Mouse (Mus musculus) gonadal fat pad, adult 2 months (tissue): ENCODE measurements around the gene Ces2g. TPM values are rescaled to one million over a fixed set of nuclear protein-coding genes. Genes with fewer than 3 reads are reported as not detected.

Source experiments
- DNase-seq: peaks from one replicate; pipeline ENCODE4 v3.0.0-alpha.2; 2012; ENCODE audit warnings: low read depth
- polyA plus RNA-seq: library from polyadenylated mRNA; depleted of rRNA; stranded (reverse); fragments of >200 nt; gene quantifications from 2 replicates; pipeline ENCODE4 v1.2.3, GENCODE M21; 2012; rRNA removed

Gene Ces2g
- polyA plus RNA-seq, result 4.6 and 4.7 TPM in 2 replicates

DNA sequence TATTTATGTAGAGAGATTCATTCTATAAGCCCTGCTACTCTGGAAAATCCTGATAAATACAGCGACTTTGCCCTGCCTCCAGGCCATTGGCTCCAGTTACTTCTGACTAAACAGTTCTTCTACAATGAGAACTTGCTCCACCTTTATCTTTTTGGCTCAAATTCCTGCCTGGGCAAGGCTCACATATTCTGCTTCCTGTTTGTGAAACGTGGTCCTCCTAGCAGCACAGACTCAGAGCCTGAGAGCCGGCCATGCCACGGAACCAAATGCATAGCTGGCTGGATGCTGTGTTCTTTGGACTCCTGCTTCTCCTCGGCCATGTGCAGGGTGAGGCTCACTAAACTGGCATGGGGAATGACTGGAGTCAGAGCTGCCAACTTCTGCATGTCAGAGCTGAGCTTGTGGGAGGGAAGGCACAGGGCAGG is at the start of gene Ces2g:
Gene Ces2g, plus strand, starts transcription at position 182 of the 425 bp plus-strand sequence.
- peak; percentile 20 for DNase-seq

DNA sequence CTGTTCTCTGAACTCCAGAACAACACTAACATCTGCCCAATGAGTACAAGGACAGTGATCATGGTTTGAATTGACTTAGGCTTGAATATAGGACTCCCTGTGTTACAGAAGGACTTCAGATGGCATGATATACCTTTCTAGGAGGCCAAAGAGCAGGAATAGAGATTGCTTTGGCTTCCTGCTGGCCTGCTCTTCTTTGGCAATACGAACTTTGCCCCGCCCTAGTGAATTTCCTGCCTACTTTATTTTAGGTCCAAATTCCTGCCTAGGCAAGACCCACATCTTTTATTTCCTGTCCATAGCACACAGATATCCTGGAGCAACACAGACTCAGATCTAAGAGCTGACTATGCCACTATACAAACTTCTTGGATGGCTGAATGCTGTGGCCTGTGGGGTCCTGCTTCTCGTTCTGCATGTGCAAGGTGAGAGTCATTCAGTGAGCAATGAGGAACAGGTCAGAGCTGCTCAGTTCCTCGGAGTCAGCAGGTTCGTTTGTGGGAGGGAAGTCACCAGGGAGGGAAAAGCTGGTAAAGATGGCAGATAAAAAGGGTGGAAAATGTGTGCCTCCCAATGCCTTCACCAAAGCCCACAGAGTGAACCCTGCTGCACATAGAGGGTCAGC is 35.4 kb upstream of the Ces2g start, which contains the start of gene Ces2e:
Gene Ces2e, plus strand, starts transcription at position 289 of the 625 bp plus-strand sequence.
- DNase-seq, result no peak

DNA sequence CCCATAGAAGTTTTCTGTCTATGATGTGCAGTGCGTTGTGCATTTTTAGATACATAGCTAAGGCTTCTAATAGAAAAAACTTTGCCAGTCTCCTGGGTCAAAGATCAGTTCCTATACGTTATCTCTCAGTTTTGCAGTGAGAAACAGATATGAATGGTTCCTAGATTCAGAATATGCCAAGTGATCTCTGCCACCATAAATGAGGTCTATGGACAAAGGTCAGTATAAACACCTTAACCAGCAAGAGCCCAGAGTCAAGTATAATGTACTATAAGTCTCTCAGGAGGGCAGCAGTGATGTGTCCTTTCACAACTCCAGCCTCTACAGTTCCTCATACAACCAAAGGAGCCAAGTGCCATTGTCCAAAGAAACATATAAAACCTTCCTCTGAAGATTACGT is 34.2 kb upstream of the Ces2g start:
- DNase-seq, result no peak

DNA sequence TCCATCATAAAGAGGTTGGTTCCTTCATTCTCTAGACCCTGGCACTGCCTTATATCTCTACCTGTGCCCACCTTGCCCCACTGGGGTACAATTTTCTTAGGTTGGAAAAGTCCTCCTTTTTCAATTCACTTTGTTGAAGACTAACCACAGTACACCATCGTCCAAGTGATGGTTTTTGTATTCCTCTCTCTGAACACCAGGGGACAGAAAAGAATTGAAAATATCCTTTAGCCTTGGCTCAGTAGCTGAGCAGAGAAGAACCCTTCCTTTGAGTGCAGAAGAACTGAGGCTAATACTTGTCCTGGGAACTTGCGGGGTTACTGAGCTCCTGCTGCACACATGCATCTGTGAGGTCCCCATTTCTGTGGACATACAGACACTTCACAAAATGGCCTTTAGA is 16.9 kb upstream of the Ces2g start:
- no peak for DNase-seq

DNA sequence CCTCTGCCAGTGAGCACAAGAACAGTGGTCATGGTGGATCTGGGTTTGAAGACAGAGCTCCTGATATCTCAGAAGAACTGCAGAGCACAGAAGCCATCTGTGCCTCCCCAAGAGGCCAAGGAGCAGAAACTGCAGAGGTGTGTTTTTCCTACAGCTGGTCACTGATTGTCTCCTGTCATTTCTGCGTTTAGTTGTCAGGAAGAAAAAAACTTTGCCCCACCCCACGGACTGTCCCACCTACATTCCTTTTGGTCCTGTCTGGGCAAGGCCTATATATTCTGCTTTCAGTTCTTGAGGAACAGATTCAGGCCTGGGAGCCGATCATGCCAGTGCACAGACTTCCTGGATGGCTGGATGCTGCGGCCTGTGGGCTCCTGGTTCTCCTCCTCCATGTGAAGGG is 14.5 kb upstream of the Ces2g start, which contains the start of gene Ces2f:
Gene Ces2f, plus strand, starts transcription at position 301 of the 400 bp plus-strand sequence.
- no peak for DNase-seq

DNA sequence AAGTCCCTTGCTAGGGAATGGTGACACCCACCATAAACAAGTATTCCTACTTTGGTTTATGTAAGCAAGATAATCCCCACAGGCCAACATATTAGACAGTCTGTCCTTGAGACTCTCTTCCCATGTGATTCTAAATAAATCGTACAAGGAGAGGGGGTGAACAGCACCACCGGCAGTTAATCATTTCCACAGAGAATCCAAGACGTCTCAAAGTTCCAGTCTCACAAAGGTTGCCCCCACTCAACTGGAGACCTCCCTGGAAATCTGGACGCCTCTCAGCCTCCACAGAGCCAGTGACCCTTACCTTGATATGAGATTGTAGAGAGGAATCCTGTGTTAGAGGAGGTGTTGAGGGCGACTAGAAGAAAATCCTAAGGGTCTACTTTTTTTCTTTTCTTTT is 12.5 kb upstream of the Ces2g start:
- DNase-seq, result no peak

DNA sequence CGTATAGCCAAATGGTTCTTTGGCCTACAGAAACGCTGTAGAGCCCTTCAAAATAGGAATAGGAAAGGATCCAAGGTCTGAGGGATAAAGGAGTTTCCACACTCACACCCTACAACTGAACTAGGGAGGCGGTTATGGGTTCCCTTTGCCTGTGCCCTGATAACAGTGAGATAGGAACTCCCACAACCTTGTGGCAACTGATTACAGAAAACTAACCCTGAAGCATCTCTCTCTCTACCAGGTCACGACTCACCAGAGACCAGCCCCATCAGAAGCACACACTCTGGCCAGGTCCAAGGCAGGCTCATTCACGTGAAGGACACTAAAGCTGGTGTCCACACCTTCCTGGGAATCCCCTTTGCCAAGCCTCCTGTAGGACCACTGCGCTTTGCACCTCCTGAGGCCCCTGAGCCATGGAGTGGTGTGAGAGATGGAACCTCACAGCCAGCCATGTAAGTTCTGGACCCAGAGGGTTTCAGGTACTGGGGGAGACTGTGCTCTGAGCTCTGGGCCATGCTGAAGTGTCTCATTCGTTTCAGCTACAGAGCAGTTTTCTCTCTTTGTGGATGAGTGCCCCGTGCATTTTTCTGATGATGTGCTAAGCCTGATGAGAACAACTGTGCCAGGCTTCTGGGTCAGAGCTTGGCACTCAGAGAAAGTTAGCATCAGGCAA is 847 bp downstream of the Ces2g start:
- no peak for DNase-seq

DNA sequence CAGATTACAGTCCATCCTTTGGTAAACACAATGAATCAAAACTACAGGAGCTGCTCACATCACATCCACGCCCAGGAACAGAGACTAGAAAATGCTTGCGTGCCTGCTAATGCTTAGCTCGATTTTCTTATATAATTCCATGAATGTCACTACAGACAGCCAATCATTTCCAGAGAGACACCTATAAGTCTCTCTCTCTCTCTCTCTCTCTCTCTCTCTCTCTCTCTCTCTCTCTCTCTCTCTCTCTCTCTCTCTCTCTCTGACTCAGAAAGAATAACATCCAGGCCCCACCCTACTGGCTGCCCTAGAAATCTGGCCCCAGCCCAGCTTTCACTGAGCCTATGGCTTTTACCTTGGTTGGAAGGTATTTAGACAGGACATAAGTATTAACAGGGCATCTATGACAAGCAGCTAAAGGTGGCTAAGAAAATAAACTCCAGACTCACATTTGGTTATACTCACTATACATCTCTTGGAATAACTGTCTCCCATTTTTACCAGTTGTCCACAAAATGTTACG is 1.9 kb downstream of the Ces2g start:
- no peak for DNase-seq

DNA sequence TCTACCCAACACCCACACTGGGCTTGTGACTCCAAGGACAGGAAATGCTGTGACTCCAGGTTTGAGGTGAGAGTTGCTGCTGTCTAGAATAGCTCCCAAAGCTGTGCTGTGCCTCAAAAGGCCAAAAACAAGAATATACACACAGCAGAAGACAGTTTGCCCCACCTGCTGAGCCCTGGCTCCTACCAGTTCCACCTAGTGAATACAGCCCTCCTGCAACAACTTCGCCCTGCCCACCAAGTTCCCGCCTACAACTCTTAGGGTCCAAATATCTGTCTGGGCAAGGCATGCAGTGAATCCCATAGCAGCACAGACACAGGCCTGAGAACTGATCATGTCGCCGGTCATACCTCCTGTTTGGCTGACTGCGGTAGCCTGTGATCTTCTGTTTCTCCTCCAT is 22.6 kb downstream of the Ces2g start:
- DNase-seq, result no peak

DNA sequence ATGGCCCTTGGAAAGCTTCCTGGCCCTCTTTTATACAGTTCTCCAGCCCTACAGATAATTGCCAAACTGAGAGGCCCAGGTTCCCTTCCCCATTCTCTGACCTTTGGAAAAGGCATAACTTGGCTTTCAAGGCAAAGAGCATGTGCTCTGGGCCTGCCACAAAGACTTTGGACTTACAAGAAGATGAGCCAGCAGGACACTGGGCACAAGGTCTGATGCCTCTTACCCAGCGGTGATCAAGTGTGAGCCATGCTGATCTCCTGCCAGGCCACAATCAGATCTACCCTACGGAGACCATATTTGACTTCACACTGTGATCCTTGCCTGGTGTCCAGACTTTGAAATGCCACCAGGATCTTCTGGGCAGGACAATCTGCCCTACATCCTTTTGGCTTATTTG is 23.4 kb downstream of the Ces2g start:
- DNase-seq, result no peak

DNA sequence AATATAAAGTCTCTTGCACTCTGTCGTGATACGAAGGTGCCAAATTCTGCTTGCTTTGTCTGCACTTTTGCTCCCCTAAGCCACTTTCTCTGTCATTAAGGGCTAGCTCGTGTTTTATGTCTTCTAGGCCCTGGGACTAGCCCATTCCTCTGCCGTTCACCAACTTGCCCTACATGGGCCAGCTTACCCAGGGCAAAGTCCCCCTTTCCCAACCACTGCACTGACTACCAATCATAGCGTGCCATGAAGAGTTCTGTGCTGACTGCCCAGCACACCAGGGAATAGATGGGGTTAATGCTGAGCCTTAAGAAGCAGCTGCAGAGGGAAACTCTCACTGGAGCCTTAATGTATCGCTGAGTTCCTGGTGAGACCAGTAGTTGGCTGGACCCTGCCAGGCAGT is 36.7 kb downstream of the Ces2g start:
- DNase-seq, result no peak

DNA sequence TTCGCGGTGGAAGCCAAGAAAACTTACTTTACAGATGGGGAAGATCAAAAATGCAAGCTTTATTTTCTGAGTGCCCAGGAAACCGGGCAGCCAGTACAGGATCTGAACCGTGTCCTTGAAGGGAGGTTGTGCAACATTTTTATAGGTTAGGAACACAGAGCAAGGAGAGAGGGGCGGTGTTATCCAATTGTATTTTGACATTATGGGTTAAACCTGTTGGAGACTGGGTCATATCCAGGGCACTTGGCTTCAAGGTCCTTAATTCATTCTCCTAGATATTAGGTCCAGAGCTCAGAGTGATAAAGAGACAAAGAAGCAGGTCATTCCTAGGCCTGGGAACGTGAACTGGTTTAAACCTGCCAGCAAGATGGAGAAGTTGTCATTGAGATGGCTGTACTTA is 37.7 kb downstream of the Ces2g start:
- no peak for DNase-seq

DNA sequence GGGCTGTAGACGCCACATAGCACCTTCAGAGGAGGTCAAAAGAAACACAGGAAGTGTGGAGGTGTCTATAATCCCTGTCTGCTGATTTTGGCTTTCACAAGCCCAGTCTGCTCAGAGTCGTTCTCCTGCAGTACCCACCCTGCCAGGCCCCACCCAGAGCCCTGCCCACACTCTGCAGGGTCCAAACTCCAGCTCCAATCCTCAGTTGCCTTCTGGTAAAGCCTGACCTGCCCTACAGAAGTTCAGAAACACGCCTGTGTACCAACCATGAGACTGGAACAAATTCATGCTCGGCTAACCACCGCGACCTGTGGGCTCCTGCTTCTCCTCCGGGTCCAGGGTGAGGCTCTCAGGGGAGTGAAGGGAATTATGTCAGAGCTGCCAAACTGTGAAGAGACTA is 39.1 kb downstream of the Ces2g start, which contains the start of gene Ces2h:
Gene Ces2h, plus strand, starts transcription at position 268 of the 400 bp plus-strand sequence.
- no peak for DNase-seq

DNA sequence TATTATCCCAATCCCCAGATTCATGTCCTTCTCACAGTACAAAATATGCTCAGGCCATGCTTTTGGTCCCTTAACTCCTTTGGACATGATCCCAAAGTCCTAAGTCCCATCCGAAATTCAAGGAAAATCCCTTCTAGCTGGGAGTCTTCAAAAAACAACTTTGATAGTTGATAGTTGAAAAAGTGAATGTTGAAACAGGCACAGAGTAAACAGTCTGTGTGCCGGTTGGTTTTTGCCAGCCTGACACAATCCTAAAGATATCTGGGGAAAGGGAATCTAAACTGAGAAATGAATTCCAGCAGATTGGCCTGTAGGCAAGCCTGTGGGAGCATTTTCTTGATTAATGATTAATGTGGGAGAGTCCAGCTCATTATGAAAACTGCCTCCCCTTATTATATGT is 48.5 kb downstream of the Ces2g start:
- DNase-seq, result no peak

DNA sequence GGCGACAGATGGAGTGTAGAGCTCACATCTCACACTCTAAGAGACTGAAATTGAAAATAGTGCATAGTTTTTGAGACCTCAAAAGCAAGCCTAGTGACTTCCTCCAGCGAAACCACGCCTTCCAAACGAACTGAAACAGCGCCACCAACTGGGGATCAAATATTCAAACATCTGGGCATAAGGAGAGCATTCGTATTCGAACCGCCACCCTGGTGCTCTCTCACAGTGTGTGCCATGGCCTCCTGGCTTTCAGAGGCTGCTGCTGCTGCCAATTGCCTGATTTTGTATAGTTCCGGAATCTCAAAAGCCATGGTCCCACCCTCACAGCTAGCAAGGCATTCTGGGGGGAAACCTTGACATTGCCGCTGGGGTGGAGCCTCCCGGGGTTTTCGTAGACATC is 49.6 kb downstream of the Ces2g start:
- no peak for DNase-seq

DNA sequence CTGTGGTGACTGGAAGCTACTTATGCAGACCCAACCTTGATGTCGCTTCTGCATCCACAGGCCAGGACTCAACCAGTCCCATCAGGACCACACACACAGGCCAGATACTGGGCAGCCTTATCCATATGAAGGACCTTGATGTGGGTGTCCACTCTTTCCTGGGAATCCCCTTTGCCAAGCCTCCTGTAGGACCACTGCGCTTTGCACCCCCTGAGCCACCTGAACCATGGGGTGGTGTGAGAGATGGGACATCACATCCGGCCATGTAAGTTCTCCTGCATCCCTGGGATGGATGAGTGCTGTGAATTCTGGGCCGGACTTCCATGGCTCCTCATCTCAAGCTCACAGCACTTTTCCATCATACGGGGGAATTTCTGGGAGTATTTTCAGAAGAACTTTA is 52.9 kb downstream of the Ces2g start:
- DNase-seq, result no peak

Other genes with a start within 250 kb of the Ces2g start
- gene Ces2a, start 227.7 kb upstream of the Ces2g start, polyA plus RNA-seq, result 0.38 and 1.1 TPM in 2 replicates
- gene Ces2b, start 130.1 kb upstream of the Ces2g start, polyA plus RNA-seq, result 0.12 and 0.18 TPM in 2 replicates
- 0.39 and 0.43 TPM in 2 replicates for gene Ces2c, start 114.7 kb upstream of the Ces2g start, polyA plus RNA-seq
- gene Ces2e, start 35.5 kb upstream of the Ces2g start, polyA plus RNA-seq, result 3.7 and 4.1 TPM in 2 replicates
- gene Ces2f, start 14.4 kb upstream of the Ces2g start, polyA plus RNA-seq, result 0.34 and 0.54 TPM in 2 replicates
- not detected in 2 replicates for gene Ces2h, start 39.1 kb downstream of the Ces2g start, polyA plus RNA-seq
- gene Ces3a, start 86.9 kb downstream of the Ces2g start, polyA plus RNA-seq, result 0.62 TPM in 1 of 2 replicates, not detected in the other
- gene Ces3b, start 122.0 kb downstream of the Ces2g start, polyA plus RNA-seq, result 0.19 and 0.41 TPM in 2 replicates
- gene Ces4a, start 170.1 kb downstream of the Ces2g start, polyA plus RNA-seq, result 0.04 and 0.06 TPM in 2 replicates
- gene Cbfb, start 209.0 kb downstream of the Ces2g start, polyA plus RNA-seq, result 7.8 and 15.8 TPM in 2 replicates